Comparison of ENCODE assay signal across 7 mouse cellular contexts in the genomic region with DNA sequence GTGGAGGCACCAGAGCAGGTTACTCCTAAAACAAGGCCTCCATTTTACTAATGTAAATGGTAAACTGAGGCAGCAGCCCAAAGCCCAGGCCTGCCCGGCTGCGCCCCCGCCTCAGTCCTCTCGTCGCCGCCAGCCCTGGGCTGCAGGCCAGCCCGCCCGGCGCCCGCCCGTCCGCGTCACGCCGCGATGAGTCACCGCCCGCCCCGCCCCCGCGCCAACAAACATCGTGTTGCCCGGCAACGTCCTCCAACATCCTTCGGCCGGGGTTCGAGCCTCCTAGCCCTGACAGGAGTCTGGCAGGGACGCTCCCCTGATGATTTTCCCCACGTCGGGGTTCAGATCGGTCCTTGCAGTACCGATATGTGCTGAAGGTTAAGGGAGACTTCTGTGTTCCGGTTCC. TPM values are rescaled to one million over a fixed set of nuclear protein-coding genes. Genes with fewer than 3 reads are reported as not detected.
DNase-seq lines count a peak whose midpoint lies in the region; ATAC-seq lines count a peak whose summit lies in the region.

No protein-coding gene starts in this region.

- H3K36me3 ChIP-seq in hindbrain, embryonic 12.5 days = no peaks in the 10 kb centered on the region
- H3K36me3 ChIP-seq in limb, embryonic 13.5 days = no peaks in the 10 kb centered on the region
- no peaks in the 10 kb centered on the region for H3K36me3 ChIP-seq in midbrain, embryonic 13.5 days

- peak overlapping the region; percentile 39 for H3K4me2 ChIP-seq in hindbrain, embryonic 12.5 days (replicated peaks)
- H3K4me2 ChIP-seq in limb, embryonic 13.5 days (replicated peaks) = peak overlapping the region; percentile 59
- peak overlapping the region; percentile 37 for H3K4me2 ChIP-seq in midbrain, embryonic 13.5 days (replicated peaks)

- 4% methylated on average over 33 of the region's 33 CpGs for WGBS in hindbrain, embryonic 12.5 days
- WGBS in limb, embryonic 13.5 days = 4% methylated on average over 33 of the region's 33 CpGs
- 5% methylated on average over 33 of the region's 33 CpGs for WGBS in midbrain, embryonic 13.5 days

- H3K9me3 ChIP-seq in hindbrain, embryonic 12.5 days (replicated peaks) = no peaks in the 10 kb centered on the region
- no peaks in the 10 kb centered on the region for H3K9me3 ChIP-seq in limb, embryonic 13.5 days
- H3K9me3 ChIP-seq in midbrain, embryonic 13.5 days = no peaks in the 10 kb centered on the region

- peak; percentile 44 for ATAC-seq in hindbrain, embryonic 12.5 days (ENCODE audit: low FRiP score)
- peak; percentile 66; the same call in 1 of the 2 replicates for ATAC-seq in limb, embryonic 13.5 days (ENCODE audit: low FRiP score, low read depth)
- peak; percentile 67; the same call in 1 of the 2 replicates for ATAC-seq in midbrain, embryonic 13.5 days

- peak overlapping the region; percentile 11; the same call in 1 of the 2 replicates for H3K4me3 ChIP-seq in hindbrain, embryonic 12.5 days
- H3K4me3 ChIP-seq in limb, embryonic 13.5 days = peak overlapping the region; percentile 31
- H3K4me3 ChIP-seq in midbrain, embryonic 13.5 days (replicated peaks) = peak overlapping the region; percentile 4; the same call in 1 of the 2 replicates

- peaks cover 17% of the 10 kb centered on the region for H3K4me1 ChIP-seq in hindbrain, embryonic 12.5 days
- peaks cover 31% of the 10 kb centered on the region for H3K4me1 ChIP-seq in limb, embryonic 13.5 days
- H3K4me1 ChIP-seq in midbrain, embryonic 13.5 days (replicated peaks) = peaks cover 16% of the 10 kb centered on the region

- peaks cover 8% of the 10 kb centered on the region for H3K27me3 ChIP-seq in hindbrain, embryonic 12.5 days
- H3K27me3 ChIP-seq in limb, embryonic 13.5 days = no peaks in the 10 kb centered on the region
- H3K27me3 ChIP-seq in midbrain, embryonic 13.5 days = peaks cover 11% of the 10 kb centered on the region

- H3K27ac ChIP-seq in hindbrain, embryonic 12.5 days = 0 out of 2 replicates have a peak overlapping the region, but pooled peaks have one; percentile 79
- H3K27ac ChIP-seq in limb, embryonic 13.5 days = peak overlapping the region; percentile 83
- no peak overlapping the region for H3K27ac ChIP-seq in midbrain, embryonic 13.5 days

- no peak overlapping the region; the same call in 1 of the 2 replicates for H3K9ac ChIP-seq in hindbrain, embryonic 12.5 days
- H3K9ac ChIP-seq in limb, embryonic 13.5 days = peak overlapping the region; percentile 48
- H3K9ac ChIP-seq in midbrain, embryonic 13.5 days (replicated peaks) = no peak overlapping the region

- DNase-seq in Muller cell, postnatal 12 days (ENCODE audit: inconsistent ontology term) = peak; percentile 92
- DNase-seq in brain, adult 2 months (ENCODE audit: low read depth, low spot score) = peak; percentile 71
- DNase-seq in frontal cortex, postnatal 36 days (ENCODE audit: low spot score in 2 of 2) = peak; percentile 58 to 60
- DNase-seq in spleen, adult 18-20 months = peak; percentile 46 to 69

RNA-seq across cellular contexts. Expression of a gene that starts 7.5 kb away (rescaled TPM):
- polyA plus RNA-seq in hindbrain, embryonic 12.5 days (2016; fragmentation: Nextera tagmentation; extraction: Ambion mirVana) = 5.8 and 7.2 TPM in 2 replicates
- 5.7 TPM in 2 replicates for polyA plus RNA-seq in limb, embryonic 13.5 days (2015; fragmentation: Nextera tagmentation; extraction: Ambion mirVana)
- 8.8 and 11.6 TPM in 2 replicates for polyA plus RNA-seq in midbrain, embryonic 13.5 days (2015; fragmentation: Nextera tagmentation; extraction: Ambion mirVana)

RNA-seq across cellular contexts. Expression of a gene that starts 44.3 kb away (rescaled TPM):
- 57.5 and 59.0 TPM in 2 replicates for polyA plus RNA-seq in hindbrain, embryonic 12.5 days (2016; fragmentation: Nextera tagmentation; extraction: Ambion mirVana)
- 23.5 and 23.9 TPM in 2 replicates for polyA plus RNA-seq in limb, embryonic 13.5 days (2015; fragmentation: Nextera tagmentation; extraction: Ambion mirVana)
- polyA plus RNA-seq in midbrain, embryonic 13.5 days (2015; fragmentation: Nextera tagmentation; extraction: Ambion mirVana) = 44.9 and 47.4 TPM in 2 replicates

RNA-seq across cellular contexts. Expression of a gene that starts 44.7 kb away (rescaled TPM):
- 1.6 and 1.9 TPM in 2 replicates for polyA plus RNA-seq in hindbrain, embryonic 12.5 days (2016; fragmentation: Nextera tagmentation; extraction: Ambion mirVana)
- 1.6 and 2.0 TPM in 2 replicates for polyA plus RNA-seq in limb, embryonic 13.5 days (2015; fragmentation: Nextera tagmentation; extraction: Ambion mirVana)
- polyA plus RNA-seq in midbrain, embryonic 13.5 days (2015; fragmentation: Nextera tagmentation; extraction: Ambion mirVana) = 2.3 and 2.7 TPM in 2 replicates

RNA-seq across cellular contexts. Expression of a gene that starts 44.8 kb away (rescaled TPM):
- polyA plus RNA-seq in hindbrain, embryonic 12.5 days (2016; fragmentation: Nextera tagmentation; extraction: Ambion mirVana) = 21.6 and 21.7 TPM in 2 replicates
- polyA plus RNA-seq in limb, embryonic 13.5 days (2015; fragmentation: Nextera tagmentation; extraction: Ambion mirVana) = 27.6 and 29.3 TPM in 2 replicates
- 24.5 and 24.7 TPM in 2 replicates for polyA plus RNA-seq in midbrain, embryonic 13.5 days (2015; fragmentation: Nextera tagmentation; extraction: Ambion mirVana)

RNA-seq across cellular contexts. Expression of a gene that starts 57.0 kb away (rescaled TPM):
- 255 and 266 TPM in 2 replicates for polyA plus RNA-seq in hindbrain, embryonic 12.5 days (2016; fragmentation: Nextera tagmentation; extraction: Ambion mirVana)
- 325 and 338 TPM in 2 replicates for polyA plus RNA-seq in limb, embryonic 13.5 days (2015; fragmentation: Nextera tagmentation; extraction: Ambion mirVana)
- polyA plus RNA-seq in midbrain, embryonic 13.5 days (2015; fragmentation: Nextera tagmentation; extraction: Ambion mirVana) = 261 and 273 TPM in 2 replicates
